8 mouse cellular contexts compared by ENCODE assay signal in the genomic region with DNA sequence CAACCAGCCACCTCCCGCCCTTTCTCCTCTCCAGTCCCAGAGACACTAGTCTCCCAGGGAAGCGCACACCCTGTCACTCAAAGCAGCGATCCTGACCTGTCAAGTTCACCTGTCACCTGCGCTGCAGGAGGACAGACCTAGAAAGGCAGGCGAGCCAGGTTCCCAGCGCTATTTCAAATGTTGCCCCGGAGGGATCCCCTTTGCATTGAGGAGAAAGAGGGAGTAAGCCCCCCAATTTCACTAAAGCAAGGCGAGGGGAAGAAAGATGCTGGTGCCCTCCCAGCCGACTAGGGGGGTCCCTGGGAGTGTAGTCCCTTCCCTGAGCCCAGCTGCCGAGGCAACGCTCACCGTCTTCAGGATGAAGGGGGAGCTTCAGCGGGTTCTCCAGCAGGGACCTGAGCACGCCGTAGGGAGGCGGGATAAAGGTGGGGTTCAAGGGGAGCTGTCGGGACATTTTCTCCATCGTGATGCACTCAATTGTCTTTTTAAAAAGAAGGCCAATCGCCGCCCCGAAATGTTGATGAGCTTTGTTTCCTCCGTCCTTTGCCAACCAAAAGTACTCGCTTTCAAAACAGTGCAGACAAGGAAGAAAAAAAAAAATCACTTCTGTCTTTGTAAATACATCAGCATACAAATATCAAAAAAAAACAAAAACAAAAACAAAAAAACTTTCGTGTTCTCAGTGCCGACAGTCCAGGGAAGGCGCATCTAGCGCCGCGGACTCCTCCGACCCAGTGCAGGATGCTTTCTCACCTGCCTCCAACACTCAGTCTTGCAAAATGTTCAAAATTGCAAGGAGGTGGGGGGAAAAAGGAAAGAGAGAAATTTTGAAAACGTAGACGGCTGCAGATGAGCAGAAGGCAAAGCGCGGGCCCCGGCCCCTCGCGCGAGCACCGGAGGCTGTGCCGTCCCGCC. TPM values are rescaled to one million over a fixed set of nuclear protein-coding genes. Genes with fewer than 3 reads are reported as not detected.
A peak's percentile ranks its signal among the peaks of the same experiment; 100 is the strongest.
DNase-seq lines count a peak whose midpoint lies in the region; ATAC-seq and TF ChIP-seq lines count a peak whose summit lies in the region.

No protein-coding gene starts in this region.

- peak overlapping the region; percentile 98 for H3K4me2 ChIP-seq in hindbrain, embryonic 14.5 days (replicated peaks)
- H3K4me2 ChIP-seq in liver, embryonic 15.5 days = peak overlapping the region; percentile 76
- peak overlapping the region; percentile 97 for H3K4me2 ChIP-seq in stomach, embryonic 16.5 days (ENCODE audit: low read depth, low read length)

- H3K27ac ChIP-seq in cortical plate, adult 2 months (ENCODE audit: insufficient read depth, low read length) = peak overlapping the region; percentile 69
- H3K27ac ChIP-seq in hindbrain, embryonic 14.5 days = no peak overlapping the region
- no peak overlapping the region for H3K27ac ChIP-seq in liver, embryonic 15.5 days (replicated peaks)
- no peak overlapping the region for H3K27ac ChIP-seq in stomach, embryonic 16.5 days (ENCODE audit: low read length)

- ATAC-seq in hindbrain, embryonic 14.5 days (ENCODE audit: low FRiP score) = peak; percentile 58
- 0 out of 2 replicates have a peak, but pooled peaks have one; percentile 18 for ATAC-seq in liver, embryonic 15.5 days (ENCODE audit: insufficient read depth)
- peak; percentile 41 for ATAC-seq in stomach, embryonic 16.5 days (ENCODE audit: insufficient read depth, low FRiP score)

- H3K9me3 ChIP-seq in hindbrain, embryonic 14.5 days (ENCODE audit: control insufficient read depth, low read length) = no peaks in the 10 kb centered on the region
- H3K9me3 ChIP-seq in liver, embryonic 15.5 days (replicated peaks) = no peaks in the 10 kb centered on the region
- no peaks in the 10 kb centered on the region for H3K9me3 ChIP-seq in stomach, embryonic 16.5 days (replicated peaks; ENCODE audit: control insufficient read depth, low read length)

- TF ChIP-seq CTCF in cortical plate, adult 2 months (IDR thresholded peaks at IDR 0.05; ENCODE audit: extremely low read depth, insufficient read depth, low read length) = no peak

- H3K9ac ChIP-seq in hindbrain, embryonic 14.5 days = peak overlapping the region; percentile 63
- peak overlapping the region; percentile 21; the same call in 1 of the 2 replicates for H3K9ac ChIP-seq in liver, embryonic 15.5 days
- H3K9ac ChIP-seq in stomach, embryonic 16.5 days (ENCODE audit: low read length) = peak overlapping the region; percentile 58

- TF ChIP-seq POLR2A in cortical plate, adult 2 months (IDR thresholded peaks at IDR 0.05; ENCODE audit: extremely low read depth, insufficient read depth, low read length) = 0 out of 2 replicates have a peak, but pooled peaks have one; percentile 30

- H3K4me1 ChIP-seq in cortical plate, adult 2 months (ENCODE audit: control insufficient read depth, insufficient read depth, low read length) = no peaks in the 10 kb centered on the region; the same call in 1 of the 2 replicates
- peaks cover 18% of the 10 kb centered on the region for H3K4me1 ChIP-seq in hindbrain, embryonic 14.5 days (replicated peaks; ENCODE audit: control insufficient read depth, insufficient read depth, low read length)
- H3K4me1 ChIP-seq in liver, embryonic 15.5 days (replicated peaks) = peaks cover 21% of the 10 kb centered on the region
- H3K4me1 ChIP-seq in stomach, embryonic 16.5 days (ENCODE audit: control insufficient read depth, insufficient read depth, low read length) = peaks cover 12% of the 10 kb centered on the region

- peaks cover 36% of the 10 kb centered on the region for H3K27me3 ChIP-seq in hindbrain, embryonic 14.5 days (ENCODE audit: control insufficient read depth, insufficient read depth, low read length)
- H3K27me3 ChIP-seq in liver, embryonic 15.5 days = peaks cover 68% of the 10 kb centered on the region
- peaks cover 9% of the 10 kb centered on the region for H3K27me3 ChIP-seq in stomach, embryonic 16.5 days (ENCODE audit: control insufficient read depth, insufficient read depth, low read length)

- peak overlapping the region; percentile 83 for H3K4me3 ChIP-seq in cortical plate, adult 2 months (ENCODE audit: insufficient read depth, low read length)
- H3K4me3 ChIP-seq in hindbrain, embryonic 14.5 days (replicated peaks; ENCODE audit: low read length) = peak overlapping the region; percentile 52
- peak overlapping the region; percentile 53 for H3K4me3 ChIP-seq in liver, embryonic 15.5 days (replicated peaks)
- peak overlapping the region; percentile 57 for H3K4me3 ChIP-seq in stomach, embryonic 16.5 days (replicated peaks; ENCODE audit: low read length)

- H3K36me3 ChIP-seq in hindbrain, embryonic 14.5 days (replicated peaks; ENCODE audit: control insufficient read depth, insufficient read depth) = no peaks in the 10 kb centered on the region
- H3K36me3 ChIP-seq in liver, embryonic 15.5 days (replicated peaks) = no peaks in the 10 kb centered on the region
- no peaks in the 10 kb centered on the region for H3K36me3 ChIP-seq in stomach, embryonic 16.5 days (ENCODE audit: control insufficient read depth, insufficient read depth, low read length)

- peak; percentile 27 for DNase-seq in right cerebral cortex, postnatal 25 days
- no peak for DNase-seq in right cerebral cortex, postnatal 10 days (ENCODE audit: low spot score in 2 of 2)
- DNase-seq in hindbrain, embryonic 14.5 days (ENCODE audit: low spot score) = no peak
- no peak for DNase-seq in right cerebral cortex, adult 2 months (ENCODE audit: low spot score in 2 of 2)
- no peak for DNase-seq in frontal cortex, postnatal 14 days (ENCODE audit: low spot score in 2 of 2)

- under 1% methylated on average over 40 of the region's 41 CpGs for WGBS in hindbrain, embryonic 14.5 days
- under 1% methylated on average over 40 of the region's 41 CpGs for WGBS in liver, embryonic 15.5 days (ENCODE audit: insufficient replicate concordance)
- under 1% methylated on average over 41 of the region's 41 CpGs for WGBS in stomach, embryonic 16.5 days

RNA-seq across cellular contexts. Expression of a gene that starts 0.5 kb away (rescaled TPM):
- polyA plus RNA-seq in cortical plate, adult 2 months (2012; rRNA removed) = 121 and 125 TPM in 2 replicates
- 3.6 and 3.8 TPM in 2 replicates for polyA plus RNA-seq in hindbrain, embryonic 14.5 days (2014; fragmentation: Nextera tagmentation; extraction: Ambion mirVana)
- 5.0 TPM in 2 replicates for polyA plus RNA-seq in liver, embryonic 15.5 days (2015; fragmentation: Nextera tagmentation; extraction: Ambion mirVana)
- 2.2 and 2.3 TPM in 2 replicates for polyA plus RNA-seq in stomach, embryonic 16.5 days (2015; fragmentation: Nextera tagmentation; extraction: Ambion mirVana)

Comparison
In these comparisons a context has a peak if more than half of its experiments do, and no peak if none do; other contexts are left out.
1. RNA of a gene that starts 0.5 kb away (polyA plus RNA-seq): 121 to 125 TPM in cortical plate, adult 2 months; 5.0 TPM in liver, embryonic 15.5 days, 3.6 to 3.8 TPM in hindbrain, embryonic 14.5 days and 2.2 to 2.3 TPM in stomach, embryonic 16.5 days; every median in the first group is over 10 times any median in the second.
2. Peak in every context shown above with its lines, with median percentiles within 50 percentile points of each other: H3K4me3 ChIP-seq, ATAC-seq, H3K4me2 ChIP-seq and H3K9ac ChIP-seq.